Mouse (Mus musculus) natural killer cell, adult 2 months (primary cell): ENCODE measurements around the gene 2410131K14Rik.

ENCODE experiments used
- DNase-seq, 2 experiments: peaks; one replicate each; pipeline ENCODE4 v3.0.0; 2022; ENCODE audit warnings: low spot score in 2 of 2

Gene 2410131K14Rik

GRCm38 (mm10) chr5:118244606-118245443, at the start of gene 2410131K14Rik, which contains the start of gene Rnft2:
Gene 2410131K14Rik (plus strand): TSS chr5:118245227.
Gene Rnft2 (minus strand): TSS chr5:118245116.
- DNase-seq: peak; percentile 99 to 100

GRCm38 (mm10) chr5:118197421-118197820, 47.6 kb upstream of the 2410131K14Rik start:
- no peak for DNase-seq

DNA sequence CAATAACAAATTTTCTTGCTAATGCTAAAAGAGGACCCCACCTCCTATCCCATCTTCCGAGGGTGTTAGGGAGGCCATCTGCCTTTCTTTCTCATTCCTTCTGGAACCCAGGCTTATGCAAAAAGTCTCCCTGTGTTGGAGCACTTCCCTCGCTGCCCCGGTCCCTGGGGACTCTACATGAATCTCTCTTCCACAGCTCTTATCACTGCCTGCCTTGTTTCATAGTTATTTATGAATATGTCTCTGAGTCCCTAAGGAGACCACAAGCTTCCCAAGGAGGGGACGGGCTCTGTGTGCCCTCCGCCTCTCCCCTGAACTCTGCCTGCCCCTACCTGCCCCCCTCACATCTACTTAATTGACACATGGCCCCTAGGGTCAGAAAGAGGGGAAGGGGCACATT, 45.4 kb upstream of the 2410131K14Rik start:
- no peak for DNase-seq

GRCm38 (mm10) chr5:118204675-118205440, 40.2 kb upstream of the 2410131K14Rik start:
- no peak for DNase-seq

- DNase-seq: no peak
These were observed 39.2 kb upstream of the 2410131K14Rik start for GRCm38 (mm10) chr5:118205852-118206251.

- no peak for DNase-seq
These were observed 31.0 kb upstream of the 2410131K14Rik start for GRCm38 (mm10) chr5:118214012-118214411.

- no peak for DNase-seq
These were observed 30.4 kb upstream of the 2410131K14Rik start for GRCm38 (mm10) chr5:118214418-118215154.

DNA sequence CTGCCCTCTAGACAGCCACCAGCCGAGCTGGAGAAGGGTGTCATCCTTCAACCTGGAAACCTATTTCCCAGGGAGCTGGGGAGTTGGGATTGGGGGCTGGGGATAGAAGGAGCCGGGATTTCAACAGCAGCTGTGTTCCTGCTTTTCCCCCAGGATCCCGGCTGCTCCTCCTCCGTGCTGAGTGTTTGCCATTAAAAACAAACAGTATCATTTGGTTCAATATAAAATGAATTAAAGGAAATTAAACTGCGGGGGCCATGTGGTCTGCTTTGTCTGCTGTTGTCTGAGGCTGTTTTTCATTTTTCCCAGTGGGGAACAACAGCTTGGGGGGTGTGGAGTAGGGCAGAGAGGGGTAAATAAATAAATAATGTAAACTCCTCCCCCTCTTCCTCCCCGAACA, 27.6 kb upstream of the 2410131K14Rik start:
- DNase-seq: no peak

DNA sequence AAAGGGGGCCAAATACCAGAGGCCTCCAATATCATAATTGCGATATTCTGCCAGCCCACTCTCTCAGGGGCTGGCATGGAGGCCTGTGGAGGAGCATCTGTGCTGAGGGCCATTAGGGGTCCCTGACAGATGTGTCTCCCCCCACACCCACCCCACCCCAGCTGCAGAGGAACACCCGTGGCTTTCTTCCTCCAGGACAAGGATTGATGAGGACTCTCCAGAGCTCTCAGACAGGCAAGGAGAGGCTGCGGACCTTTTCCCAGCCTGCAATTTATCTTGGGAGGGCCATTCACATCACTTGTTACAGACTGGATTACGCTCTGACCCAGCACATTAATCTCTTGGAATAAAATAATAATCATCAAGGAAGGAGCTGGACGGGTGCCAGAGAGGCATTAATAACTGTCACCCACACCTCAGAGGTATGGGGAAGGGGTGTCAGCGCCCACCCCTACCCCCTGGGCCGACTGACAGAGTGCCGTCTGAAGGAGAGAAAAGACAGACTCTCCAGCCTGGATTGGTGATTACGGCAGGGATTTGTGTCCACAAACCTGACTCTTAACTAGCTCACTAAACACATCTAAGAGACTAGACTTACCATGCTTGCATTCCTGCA, 21.8 kb upstream of the 2410131K14Rik start:
- no peak for DNase-seq

DNA sequence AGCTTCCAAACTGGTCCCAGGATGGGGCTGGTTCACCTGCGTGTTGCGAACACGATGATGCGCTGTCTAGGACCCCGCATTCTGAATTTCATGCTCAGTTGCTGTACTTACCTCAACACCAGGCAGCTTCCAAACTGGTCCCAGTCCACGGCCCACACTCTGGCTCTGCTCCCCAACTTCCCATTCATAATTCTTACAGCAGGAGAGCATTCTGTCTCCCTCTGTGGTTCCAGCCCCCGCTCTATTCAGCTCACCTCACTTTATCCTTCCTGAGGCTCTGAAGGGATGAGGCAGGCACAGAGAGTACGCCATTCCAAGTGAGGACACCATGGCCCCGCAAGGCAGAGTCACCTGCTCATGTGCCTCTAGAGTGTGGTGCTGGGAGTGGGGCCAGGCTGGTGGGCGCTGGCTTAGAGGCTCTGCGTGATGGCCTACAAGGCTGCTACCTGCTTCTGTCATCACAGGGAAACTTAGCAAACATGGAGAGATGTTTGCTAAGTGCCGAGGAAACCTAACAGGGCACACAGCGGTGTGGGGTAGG, 14.9 kb upstream of the 2410131K14Rik start:
- DNase-seq: no peak

DNA sequence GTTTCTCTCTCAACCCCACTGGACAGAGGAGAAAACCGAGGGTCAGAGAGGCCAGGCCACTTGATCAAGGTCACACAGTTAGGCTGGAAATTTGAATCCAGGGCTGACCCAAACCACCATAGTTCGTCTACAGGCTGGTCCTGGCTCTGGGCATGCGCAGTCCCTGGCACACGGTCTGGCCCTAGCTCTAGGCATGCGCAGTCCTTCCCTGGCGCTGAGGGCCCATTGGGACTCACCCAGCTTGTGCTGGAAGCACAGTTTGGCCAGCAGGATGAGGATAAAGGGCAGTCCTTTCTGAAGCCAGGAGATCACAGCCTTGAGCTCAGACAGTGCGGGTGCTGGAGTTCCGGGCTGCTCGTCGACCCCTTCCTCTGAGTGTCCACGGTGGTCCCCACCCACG, 8.1 kb upstream of the 2410131K14Rik start:
- no peak for DNase-seq

DNA sequence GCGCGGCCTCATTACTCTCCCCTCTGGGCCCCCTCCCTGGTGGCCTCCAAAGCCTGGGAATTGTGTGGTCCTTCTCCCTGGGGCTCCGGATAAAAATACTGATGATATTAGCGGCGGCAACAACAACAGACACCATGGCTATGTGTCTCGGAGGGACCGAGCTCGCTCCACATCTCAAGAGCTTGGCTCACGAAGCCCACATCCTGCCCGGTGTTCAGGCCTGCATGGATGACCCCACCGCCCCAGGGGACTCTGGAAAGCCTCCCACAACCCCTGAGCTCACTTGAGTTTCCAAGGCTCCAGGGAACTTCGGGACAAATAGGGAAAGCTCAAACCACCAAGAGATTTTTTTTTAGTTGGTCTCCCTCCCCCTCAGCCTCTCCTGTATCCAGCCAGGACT, 5.4 kb upstream of the 2410131K14Rik start:
- DNase-seq: no peak

DNA sequence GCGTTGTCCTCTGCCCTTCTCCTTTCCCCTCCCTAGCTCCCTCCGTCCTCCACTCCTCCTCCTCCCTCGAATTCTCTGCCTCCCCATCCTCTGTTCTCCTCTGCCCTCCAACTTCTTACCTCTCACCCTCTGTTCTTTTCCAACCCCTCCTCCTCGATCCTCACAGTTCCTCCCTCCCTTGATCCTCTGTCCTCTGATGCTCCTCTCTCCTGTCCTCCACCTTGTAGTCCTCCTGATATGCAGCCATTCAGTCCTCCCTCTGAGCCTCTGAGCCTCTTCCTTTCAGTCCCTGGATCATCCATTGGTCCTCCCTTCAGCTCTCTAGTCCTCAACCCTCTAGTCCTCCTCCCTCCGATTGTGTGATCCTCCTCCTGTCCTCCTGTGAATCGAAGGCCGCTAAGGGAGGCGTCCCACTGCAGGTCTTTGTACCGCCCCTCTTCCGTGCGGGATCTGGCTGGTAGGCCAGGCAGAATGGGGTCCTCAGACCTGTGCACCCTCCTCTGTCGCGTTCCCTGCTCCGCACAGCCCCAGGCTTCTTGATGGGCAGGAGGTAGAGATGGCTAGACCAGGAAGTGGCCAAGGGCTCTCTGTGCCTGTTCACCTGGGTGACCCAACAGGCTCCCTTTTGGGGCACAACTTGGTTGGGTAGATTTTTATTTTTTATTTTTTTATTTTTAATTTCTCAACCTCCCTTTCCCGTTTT, 730 bp downstream of the 2410131K14Rik start:
- no peak for DNase-seq

- no peak for DNase-seq
These were observed 2.4 kb downstream of the 2410131K14Rik start for GRCm38 (mm10) chr5:118247378-118247777.

DNA sequence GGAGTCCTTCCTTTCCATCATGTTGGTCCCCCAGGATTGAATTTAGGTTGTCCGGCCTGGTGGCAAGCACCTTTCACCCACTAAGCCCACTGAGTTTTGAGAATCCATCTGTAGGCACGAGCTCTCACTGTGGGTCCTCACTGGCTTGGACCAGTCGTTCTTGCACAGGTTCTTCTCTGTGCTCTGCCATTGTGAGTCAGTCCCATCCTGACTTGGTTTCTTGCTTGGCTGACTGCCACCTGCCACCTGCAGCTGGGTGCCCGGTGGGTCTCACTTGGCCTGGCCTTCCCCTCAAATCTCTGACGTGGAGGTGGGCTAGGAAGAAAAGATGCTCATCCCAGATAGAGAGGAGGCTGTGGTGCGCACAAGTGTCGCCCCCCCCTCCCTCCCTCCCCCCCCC, 6.0 kb downstream of the 2410131K14Rik start:
- DNase-seq: no peak

DNA sequence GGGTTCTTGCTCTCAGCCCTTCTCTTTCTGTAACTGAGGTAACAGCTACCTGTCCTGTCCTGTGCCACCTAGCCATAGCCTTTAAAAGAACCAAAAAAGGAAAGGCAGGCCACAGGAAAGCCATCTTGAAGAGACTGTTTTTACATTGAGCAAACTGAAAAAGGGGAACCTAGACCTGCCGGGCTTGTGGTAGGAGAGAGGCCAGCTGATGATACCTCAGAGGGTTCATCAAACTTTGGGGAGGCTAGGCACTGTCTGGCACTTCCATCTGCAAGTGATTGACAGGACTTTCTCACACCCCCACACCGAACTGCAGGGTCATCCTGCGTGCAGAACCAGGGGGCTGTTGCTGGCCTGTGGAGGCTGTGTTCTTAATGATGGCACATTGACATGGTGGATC, 8.5 kb downstream of the 2410131K14Rik start:
- DNase-seq: no peak

DNA sequence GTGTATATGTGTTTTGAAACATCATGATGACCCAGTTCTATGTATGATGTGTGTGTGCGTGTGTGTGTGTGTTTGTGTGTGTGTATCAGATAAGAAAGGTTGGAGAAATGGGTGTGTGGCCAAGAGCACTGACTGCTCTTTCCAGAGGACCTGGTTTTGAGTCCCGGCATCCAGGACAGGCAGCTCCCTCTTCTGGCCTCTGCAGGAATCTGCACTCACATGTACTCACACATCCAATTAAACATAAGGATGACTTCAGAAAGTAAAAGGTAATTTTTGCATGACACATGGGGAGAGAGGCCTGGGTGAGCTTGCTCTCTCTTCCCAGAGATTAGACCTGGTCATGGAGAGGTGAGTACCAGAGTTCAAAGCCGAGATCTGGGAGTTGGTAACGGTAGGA, 12.0 kb downstream of the 2410131K14Rik start:
- no peak for DNase-seq

DNA sequence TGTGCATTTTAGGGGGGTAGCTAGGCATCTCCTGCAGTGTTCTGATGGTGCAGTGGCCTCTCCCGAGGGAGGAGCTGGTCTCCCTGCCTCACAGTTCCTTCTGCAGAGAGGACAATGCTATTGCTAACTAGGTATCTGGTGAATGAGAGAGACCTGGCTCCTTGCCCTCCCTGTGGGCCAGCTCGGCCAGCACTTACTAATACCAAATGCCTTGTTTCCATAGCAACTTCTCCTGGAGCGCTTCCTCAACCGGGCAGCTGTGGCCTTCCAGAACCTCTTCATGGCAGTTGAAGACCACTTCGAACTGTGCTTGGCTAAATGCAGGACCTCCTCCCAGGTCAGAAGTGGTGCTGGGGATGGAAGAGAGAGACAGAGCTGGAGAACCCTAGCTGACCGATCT, 14.1 kb downstream of the 2410131K14Rik start:
- no peak for DNase-seq

- DNase-seq: no peak
These were observed 14.6 kb downstream of the 2410131K14Rik start for GRCm38 (mm10) chr5:118259636-118260035.

- DNase-seq: no peak
These were observed 15.0 kb downstream of the 2410131K14Rik start for GRCm38 (mm10) chr5:118260055-118260454.

DNA sequence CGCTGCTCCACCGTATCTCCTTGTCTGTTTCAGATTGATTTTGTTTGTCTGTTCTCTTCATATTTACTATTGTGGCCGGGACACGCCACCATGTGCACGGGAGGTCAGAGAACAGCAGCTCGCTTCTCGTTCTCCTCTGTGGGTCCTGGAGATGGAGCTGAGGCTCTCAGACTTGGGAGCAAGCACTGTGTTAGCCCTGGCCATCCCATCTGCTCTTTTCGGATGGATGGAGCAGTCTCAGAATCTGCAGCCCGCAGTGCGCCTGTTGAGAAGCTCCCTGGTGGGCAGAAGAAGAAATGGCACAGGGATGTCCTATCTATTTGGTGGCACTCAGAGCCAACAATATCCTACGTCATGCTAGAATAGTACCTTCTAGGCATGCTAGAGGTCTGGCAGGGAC, 15.6 kb downstream of the 2410131K14Rik start:
- DNase-seq: no peak
